Mouse (Mus musculus) C2C12 (cell line): ENCODE measurements around the gene Actc1.

Experiments used
- CTCF ChIP-seq: IDR thresholded peaks from one replicate; pipeline ENCODE4 v1.5.1; 2011; ENCODE audit not compliant: control insufficient read depth, insufficient read depth, insufficient read length
- FOSL1 ChIP-seq: IDR thresholded peaks from one replicate; pipeline ENCODE4 v1.8.0; 2011; ENCODE audit warnings: mild to moderate bottlenecking, low read length; ENCODE audit not compliant: poor library complexity, insufficient read depth, severe bottlenecking
- MAX ChIP-seq: IDR thresholded peaks from one replicate; pipeline ENCODE4 v1.6.1; 2011; ENCODE audit warnings: mild to moderate bottlenecking, control low read depth
- MYOD1 ChIP-seq: IDR thresholded peaks from one replicate; pipeline ENCODE4 v1.6.1; 2011; ENCODE audit warnings: low read depth; ENCODE audit not compliant: control insufficient read depth, insufficient read length
- MYOG ChIP-seq: IDR thresholded peaks from one replicate; pipeline ENCODE4 v1.6.1; 2011; ENCODE audit not compliant: control insufficient read depth, insufficient read length; ENCODE audit errors: extremely low read depth
- USF1 ChIP-seq: IDR thresholded peaks from one replicate; pipeline ENCODE4 v1.6.1; 2011; ENCODE audit warnings: low read depth, mild to moderate bottlenecking, control low read depth, moderate library complexity

GRCm38 (mm10) chr2:114102471-114102870 lies 49.1 kb upstream of the Actc1 start:
- TF ChIP-seq MYOD1, result no peak
- no peak for TF ChIP-seq MAX
- no peak for TF ChIP-seq CTCF
- TF ChIP-seq USF1, result no peak
- no peak for TF ChIP-seq MYOG
- no peak for TF ChIP-seq FOSL1
